Mouse (Mus musculus) C2C12 (cell line): ENCODE measurements around the gene Mrpl43. TPM values are rescaled to one million over a fixed set of nuclear protein-coding genes. Genes with fewer than 3 reads are reported as not detected.

Source experiments
- H3K27me3 ChIP-seq: one replicate; pipeline ENCODE4 v1.6.1; 2011; ENCODE audit not compliant: control insufficient read depth, insufficient read depth, insufficient read length
- H3K36me3 ChIP-seq: one replicate; pipeline ENCODE4 v1.6.1; 2011; ENCODE audit not compliant: control insufficient read depth, insufficient read depth
- H3K4me3 ChIP-seq: one replicate; pipeline ENCODE4 v1.5.1; 2011; ENCODE audit warnings: mild to moderate bottlenecking, control low read depth; ENCODE audit not compliant: poor library complexity, insufficient read depth, severe bottlenecking
- H3K79me2 ChIP-seq: one replicate; pipeline ENCODE4 v1.6.1; 2011; ENCODE audit not compliant: control insufficient read depth, insufficient read depth
- H3K79me3 ChIP-seq: one replicate; pipeline ENCODE4 v1.6.1; 2011; ENCODE audit warnings: low read depth, control low read depth
- H3ac ChIP-seq: one replicate; pipeline ENCODE3; 2011; ENCODE audit warnings: low read depth; ENCODE audit not compliant: control insufficient read depth, insufficient read length
- CEBPB ChIP-seq: IDR thresholded peaks from one replicate; pipeline ENCODE4 v1.6.1; 2011; ENCODE audit warnings: low read depth, mild to moderate bottlenecking, control low read depth, moderate library complexity
- CTCF ChIP-seq: IDR thresholded peaks from one replicate; pipeline ENCODE4 v1.5.1; 2011; ENCODE audit not compliant: control insufficient read depth, insufficient read depth, insufficient read length
- FOSL1 ChIP-seq: IDR thresholded peaks from one replicate; pipeline ENCODE4 v1.8.0; 2011; ENCODE audit warnings: mild to moderate bottlenecking, low read length; ENCODE audit not compliant: poor library complexity, insufficient read depth, severe bottlenecking
- MAX ChIP-seq: IDR thresholded peaks from one replicate; pipeline ENCODE4 v1.6.1; 2011; ENCODE audit warnings: mild to moderate bottlenecking, control low read depth
- MYOD1 ChIP-seq: IDR thresholded peaks from one replicate; pipeline ENCODE4 v1.6.1; 2011; ENCODE audit warnings: low read depth; ENCODE audit not compliant: control insufficient read depth, insufficient read length
- MYOG ChIP-seq: IDR thresholded peaks from one replicate; pipeline ENCODE4 v1.6.1; 2011; ENCODE audit not compliant: control insufficient read depth, insufficient read length; ENCODE audit errors: extremely low read depth
- USF1 ChIP-seq: IDR thresholded peaks from one replicate; pipeline ENCODE4 v1.6.1; 2011; ENCODE audit warnings: low read depth, mild to moderate bottlenecking, control low read depth, moderate library complexity
- polyA plus RNA-seq: library from polyadenylated mRNA; unstranded; fragments of >200 nt; fragmentation: generic; extraction: Trizol; gene quantifications from one replicate; pipeline ENCODE4 v1.2.1, GENCODE M21; 2012; ENCODE audit warnings: missing spikeins

Gene Mrpl43
- polyA plus RNA-seq, 1 experiment, result 63.0 TPM

GRCm38 (mm10) chr19:44988831-44989566, 17.2 kb downstream of the Mrpl43 start, which contains the start of gene Sema4g:
Gene Sema4g, plus strand, starts transcription at chr19:44989101.
- TF ChIP-seq FOSL1 (no peak), CTCF (peak; percentile 4)
- Histone ChIP-seq H3ac (no peak within 1 kb of the TSS), H3K36me3 (no peaks in the 10 kb centered on the region), H3K79me2 (no peaks in the 10 kb centered on the region), H3K27me3 (no peaks in the 10 kb centered on the region), H3K79me3 (no peaks in the 10 kb centered on the region), H3K4me3 (no peak within 1 kb of the TSS)

GRCm38 (mm10) chr19:44988321-44988720, 17.9 kb downstream of the Mrpl43 start:
- TF ChIP-seq MYOD1 (no peak), CEBPB (no peak), MYOG (no peak), CTCF (no peak), MAX (no peak), USF1 (no peak), FOSL1 (no peak)
- H3K27me3 ChIP-seq, result no peaks in the 10 kb centered on the region
- no peaks in the 10 kb centered on the region for H3K79me3 ChIP-seq
- no peak overlapping the region for H3K4me3 ChIP-seq
- peaks cover 3% of the 10 kb centered on the region for H3K36me3 ChIP-seq
- H3K79me2 ChIP-seq, result no peaks in the 10 kb centered on the region
- no peak overlapping the region for H3ac ChIP-seq

GRCm38 (mm10) chr19:44987851-44988250, 18.4 kb downstream of the Mrpl43 start:
- Histone ChIP-seq H3ac (no peak overlapping the region), H3K79me3 (no peaks in the 10 kb centered on the region), H3K36me3 (peaks cover 4% of the 10 kb centered on the region), H3K79me2 (no peaks in the 10 kb centered on the region), H3K27me3 (no peaks in the 10 kb centered on the region), H3K4me3 (no peak overlapping the region)
- TF ChIP-seq MYOD1 (no peak), FOSL1 (no peak), MAX (no peak), MYOG (no peak), USF1 (no peak), CTCF (no peak), CEBPB (no peak)

GRCm38 (mm10) chr19:44987004-44987403, 19.2 kb downstream of the Mrpl43 start:
- no peaks in the 10 kb centered on the region for H3K27me3 ChIP-seq
- peaks cover 13% of the 10 kb centered on the region for H3K36me3 ChIP-seq
- TF ChIP-seq CEBPB (no peak), MAX (no peak), USF1 (no peak), MYOG (no peak), FOSL1 (no peak), CTCF (no peak), MYOD1 (no peak)
- H3ac ChIP-seq, result no peak overlapping the region
- H3K4me3 ChIP-seq, result no peak overlapping the region
- no peaks in the 10 kb centered on the region for H3K79me3 ChIP-seq
- H3K79me2 ChIP-seq, result no peaks in the 10 kb centered on the region

- Histone ChIP-seq H3K4me3 (no peak overlapping the region), H3K79me2 (no peaks in the 10 kb centered on the region), H3K36me3 (peaks cover 29% of the 10 kb centered on the region), H3ac (no peak overlapping the region), H3K27me3 (no peaks in the 10 kb centered on the region), H3K79me3 (no peaks in the 10 kb centered on the region)
- TF ChIP-seq USF1 (no peak), FOSL1 (no peak), MYOG (no peak), MYOD1 (no peak), MAX (no peak), CEBPB (no peak), CTCF (no peak)
Observed at GRCm38 (mm10) chr19:44985159-44985988, 20.9 kb downstream of the Mrpl43 start.
